Mouse (Mus musculus): Measurements from ENCODE around the gene Bcat2. TPM values are rescaled to one million over a fixed set of nuclear protein-coding genes. Genes with fewer than 3 reads are reported as not detected.
A peak's percentile ranks its signal among the peaks of the same experiment; 100 is the strongest.

The Bcat2 gene
- polyA plus RNA-seq, 1 experiment from 2014 or later = 25.0 TPM

DNA sequence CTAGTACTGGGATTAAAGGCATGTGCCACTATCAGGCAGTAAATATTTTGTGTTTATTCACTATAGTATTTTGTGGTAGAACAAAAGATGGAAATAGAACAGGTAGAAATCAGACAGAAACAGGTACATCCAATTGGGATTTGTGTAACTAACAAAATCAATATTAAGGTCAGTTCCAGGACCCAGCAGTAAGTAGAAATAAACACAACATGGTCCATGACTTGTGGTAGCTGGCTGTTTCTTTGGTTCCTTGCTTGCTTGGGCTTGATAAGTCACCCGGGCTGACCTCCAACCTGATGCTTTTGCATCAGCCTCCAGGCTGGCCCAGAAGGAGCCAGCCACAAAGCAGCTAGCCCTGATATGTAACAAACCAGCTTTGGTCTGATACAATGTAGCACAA lies 39.6 kb downstream of the Bcat2 start:
- 85% methylated on average over 1 of the region's 1 CpGs for WGBS
- Histone ChIP-seq H3K4me2 (ENCODE audit: low read length) (no peak overlapping the region), H3K27me3 (ENCODE audit: control insufficient read depth, insufficient read depth, low read depth, low read length) (no peaks in the 10 kb centered on the region), H3K9ac (ENCODE audit: low read depth, low read length) (no peak overlapping the region), H3K4me3 (ENCODE audit: low read depth, low read length) (no peak overlapping the region), H3K4me1 (ENCODE audit: control insufficient read depth, insufficient read depth, low read length) (no peaks in the 10 kb centered on the region), H3K27ac (ENCODE audit: low read length) (no peak overlapping the region), H3K36me3 (ENCODE audit: control insufficient read depth, insufficient read depth, low read length) (no peaks in the 10 kb centered on the region), H3K9me3 (replicated peaks; ENCODE audit: control insufficient read depth, low read length, poor library complexity, severe bottlenecking) (no peaks in the 10 kb centered on the region)
- ATAC-seq = no peak

DNA sequence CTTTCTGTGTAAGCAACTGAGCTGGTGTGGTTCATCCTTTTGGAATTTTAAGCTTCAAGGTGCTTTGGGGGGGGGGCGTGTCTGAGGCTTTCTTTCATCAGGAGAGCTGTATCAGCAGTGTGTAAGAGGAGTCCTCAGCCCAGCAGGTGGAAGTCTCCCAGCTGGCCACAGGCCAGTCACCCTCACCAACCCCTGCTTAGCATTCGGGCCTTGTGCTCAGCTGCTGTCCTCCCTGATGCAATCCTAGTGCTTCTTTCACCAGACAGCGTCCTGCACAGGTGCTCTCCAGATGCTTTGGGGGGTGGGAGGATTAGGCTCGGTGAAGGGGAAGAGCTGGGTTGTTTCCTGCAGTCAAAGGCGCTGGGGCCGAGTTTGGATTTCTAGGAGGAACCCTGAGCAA lies 46.3 kb downstream of the Bcat2 start:
- Histone ChIP-seq H3K4me2 (ENCODE audit: low read length) (no peak overlapping the region), H3K27ac (ENCODE audit: low read length) (no peak overlapping the region), H3K4me3 (ENCODE audit: low read depth, low read length) (no peak overlapping the region), H3K9me3 (replicated peaks; ENCODE audit: control insufficient read depth, low read length, poor library complexity, severe bottlenecking) (no peaks in the 10 kb centered on the region), H3K36me3 (ENCODE audit: control insufficient read depth, insufficient read depth, low read length) (no peaks in the 10 kb centered on the region), H3K9ac (ENCODE audit: low read depth, low read length) (no peak overlapping the region), H3K4me1 (ENCODE audit: control insufficient read depth, insufficient read depth, low read length) (no peaks in the 10 kb centered on the region), H3K27me3 (ENCODE audit: control insufficient read depth, insufficient read depth, low read depth, low read length) (peaks cover 19% of the 10 kb centered on the region)
- 17% methylated on average over 6 of the region's 6 CpGs for WGBS
- ATAC-seq = no peak

DNA sequence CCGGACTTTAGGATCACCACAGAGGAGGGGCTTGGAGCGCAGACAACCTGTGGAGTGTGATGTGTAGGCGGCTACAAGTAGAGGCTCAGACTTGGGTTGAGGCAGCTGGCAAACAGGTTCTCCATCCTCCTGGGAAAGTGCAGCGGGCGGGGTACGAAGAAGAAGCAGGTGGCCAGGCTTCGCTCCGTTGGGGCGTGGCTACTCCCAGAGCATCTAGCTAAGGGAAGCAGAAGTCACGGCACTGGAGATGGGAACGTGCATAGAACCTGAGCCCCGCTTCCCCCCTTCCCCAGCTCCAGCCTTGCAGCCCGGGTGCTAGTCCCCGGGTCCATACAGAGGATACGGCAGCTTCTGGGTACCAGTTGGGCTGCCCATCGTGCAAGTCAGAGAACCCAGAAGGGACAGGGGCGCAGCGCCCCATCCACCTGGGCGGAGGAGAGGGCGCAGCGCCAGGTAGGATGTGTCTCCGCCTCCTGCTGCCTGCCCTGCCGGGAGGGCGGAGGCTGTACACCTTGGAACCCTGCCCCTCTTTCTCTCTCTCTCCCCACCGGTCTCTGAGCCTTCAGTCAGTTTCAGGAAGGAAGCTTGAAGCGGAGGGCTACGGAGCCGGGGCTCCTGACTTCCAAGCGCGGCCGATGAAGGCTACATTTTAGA lies 47.2 kb downstream of the Bcat2 start, which contains the start of gene Fut1:
TSS of gene Fut1 (plus strand) at position 248 of the 654 bp plus-strand sequence.
- no peaks in the 10 kb centered on the region for H3K4me1 ChIP-seq (ENCODE audit: control insufficient read depth, insufficient read depth, low read length)
- no peaks in the 10 kb centered on the region for H3K9me3 ChIP-seq (replicated peaks; ENCODE audit: control insufficient read depth, low read length, poor library complexity, severe bottlenecking)
- no peak within 1 kb of the TSS for H3K27ac ChIP-seq (ENCODE audit: low read length)
- 9% methylated on average over 27 of the region's 31 CpGs for WGBS
- H3K4me3 ChIP-seq (ENCODE audit: low read depth, low read length) = peak within 1 kb of the TSS; percentile 18
- peaks cover 19% of the 10 kb centered on the region for H3K27me3 ChIP-seq (ENCODE audit: control insufficient read depth, insufficient read depth, low read depth, low read length)
- H3K36me3 ChIP-seq (ENCODE audit: control insufficient read depth, insufficient read depth, low read length) = no peaks in the 10 kb centered on the region
- ATAC-seq = no peak
- H3K4me2 ChIP-seq (ENCODE audit: low read length) = peak within 1 kb of the TSS; percentile 36
- H3K9ac ChIP-seq (ENCODE audit: low read depth, low read length) = peak within 1 kb of the TSS; percentile 42; the same call in 1 of the 2 replicates

DNA sequence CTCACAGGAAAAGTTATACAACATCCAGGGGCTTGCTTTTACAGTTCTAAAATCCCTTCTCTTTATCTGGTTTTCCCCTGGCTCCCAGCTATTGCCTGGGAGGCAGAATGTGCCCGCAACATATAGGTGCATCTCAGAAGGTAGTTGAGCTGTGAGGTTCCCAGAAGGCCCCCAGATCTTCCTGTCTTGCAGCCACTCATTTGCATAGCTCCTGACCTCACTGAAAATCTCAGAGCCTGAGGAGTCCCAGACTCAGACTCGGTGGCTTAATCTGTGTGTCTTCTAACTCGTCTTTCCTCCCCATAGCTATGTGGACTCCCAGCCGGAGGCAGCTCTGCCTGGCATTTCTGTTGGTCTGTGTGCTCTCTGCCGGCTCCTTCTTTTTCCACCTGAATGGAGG lies 48.4 kb downstream of the Bcat2 start:
- Histone ChIP-seq H3K4me3 (ENCODE audit: low read depth, low read length) (no peak overlapping the region), H3K9ac (ENCODE audit: low read depth, low read length) (no peak overlapping the region), H3K27ac (ENCODE audit: low read length) (no peak overlapping the region), H3K27me3 (ENCODE audit: control insufficient read depth, insufficient read depth, low read depth, low read length) (peaks cover 19% of the 10 kb centered on the region), H3K9me3 (replicated peaks; ENCODE audit: control insufficient read depth, low read length, poor library complexity, severe bottlenecking) (no peaks in the 10 kb centered on the region), H3K36me3 (ENCODE audit: control insufficient read depth, insufficient read depth, low read length) (no peaks in the 10 kb centered on the region), H3K4me1 (ENCODE audit: control insufficient read depth, insufficient read depth, low read length) (no peaks in the 10 kb centered on the region), H3K4me2 (ENCODE audit: low read length) (no peak overlapping the region)
- ATAC-seq = no peak
- 86% methylated on average over 5 of the region's 5 CpGs for WGBS

DNA sequence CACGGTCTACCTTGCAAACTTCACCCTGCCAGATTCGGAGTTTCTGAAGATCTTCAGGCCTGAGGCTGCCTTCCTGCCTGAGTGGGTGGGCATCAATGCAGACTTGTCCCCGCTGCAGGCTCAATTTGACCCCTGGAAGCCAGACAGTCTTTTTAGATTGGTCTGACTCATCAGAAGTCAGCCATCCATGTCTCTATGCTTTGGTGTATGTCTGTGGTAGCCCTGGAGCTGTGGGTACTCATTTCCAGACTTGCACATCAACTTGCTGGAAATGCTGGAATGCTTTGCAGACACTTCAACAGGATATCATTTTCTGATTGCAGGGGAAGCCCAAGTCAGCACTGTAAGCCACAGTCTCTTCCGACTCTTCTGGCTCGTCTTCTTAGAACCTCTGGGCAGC lies 49.6 kb downstream of the Bcat2 start:
- Histone ChIP-seq H3K27ac (ENCODE audit: low read length) (no peak overlapping the region), H3K27me3 (ENCODE audit: control insufficient read depth, insufficient read depth, low read depth, low read length) (peaks cover 19% of the 10 kb centered on the region), H3K4me3 (ENCODE audit: low read depth, low read length) (no peak overlapping the region), H3K4me2 (ENCODE audit: low read length) (no peak overlapping the region), H3K36me3 (ENCODE audit: control insufficient read depth, insufficient read depth, low read length) (no peaks in the 10 kb centered on the region), H3K4me1 (ENCODE audit: control insufficient read depth, insufficient read depth, low read length) (no peaks in the 10 kb centered on the region), H3K9ac (ENCODE audit: low read depth, low read length) (no peak overlapping the region), H3K9me3 (replicated peaks; ENCODE audit: control insufficient read depth, low read length, poor library complexity, severe bottlenecking) (no peaks in the 10 kb centered on the region)
- ATAC-seq = no peak
- 90% methylated on average over 5 of the region's 5 CpGs for WGBS

DNA sequence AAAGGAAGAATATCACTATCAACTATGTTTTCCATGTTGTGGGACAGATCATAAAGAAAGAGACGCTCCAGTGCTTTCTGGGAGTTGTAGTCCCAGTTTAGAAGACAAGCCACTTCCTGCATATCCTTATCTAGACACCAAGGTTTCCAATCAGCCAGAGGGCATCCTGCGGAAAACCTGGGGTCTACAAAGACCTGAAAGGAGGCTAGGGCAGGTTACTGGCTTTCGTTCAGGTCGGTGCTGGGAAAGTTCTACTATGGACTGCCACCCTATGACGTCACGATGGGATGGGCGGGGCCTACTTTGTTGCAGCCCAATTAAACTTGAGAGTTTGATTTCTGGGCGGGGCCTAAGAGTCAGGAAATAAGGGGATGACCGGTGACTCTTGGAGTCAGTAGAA lies 51.5 kb downstream of the Bcat2 start, which contains the start of gene Izumo1:
TSS of gene Izumo1 (plus strand) at position 369 of the 400 bp plus-strand sequence.
- H3K27ac ChIP-seq (ENCODE audit: low read length) = no peak within 1 kb of the TSS
- peaks cover 19% of the 10 kb centered on the region for H3K27me3 ChIP-seq (ENCODE audit: control insufficient read depth, insufficient read depth, low read depth, low read length)
- H3K9ac ChIP-seq (ENCODE audit: low read depth, low read length) = no peak within 1 kb of the TSS
- H3K4me1 ChIP-seq (ENCODE audit: control insufficient read depth, insufficient read depth, low read length) = no peaks in the 10 kb centered on the region
- H3K36me3 ChIP-seq (ENCODE audit: control insufficient read depth, insufficient read depth, low read length) = no peaks in the 10 kb centered on the region
- H3K9me3 ChIP-seq (replicated peaks; ENCODE audit: control insufficient read depth, low read length, poor library complexity, severe bottlenecking) = no peaks in the 10 kb centered on the region
- WGBS = 29% methylated on average over 9 of the region's 9 CpGs
- ATAC-seq = no peak
- no peak within 1 kb of the TSS; the same call in 1 of the 2 replicates for H3K4me2 ChIP-seq (ENCODE audit: low read length)
- no peak within 1 kb of the TSS for H3K4me3 ChIP-seq (ENCODE audit: low read depth, low read length)

DNA sequence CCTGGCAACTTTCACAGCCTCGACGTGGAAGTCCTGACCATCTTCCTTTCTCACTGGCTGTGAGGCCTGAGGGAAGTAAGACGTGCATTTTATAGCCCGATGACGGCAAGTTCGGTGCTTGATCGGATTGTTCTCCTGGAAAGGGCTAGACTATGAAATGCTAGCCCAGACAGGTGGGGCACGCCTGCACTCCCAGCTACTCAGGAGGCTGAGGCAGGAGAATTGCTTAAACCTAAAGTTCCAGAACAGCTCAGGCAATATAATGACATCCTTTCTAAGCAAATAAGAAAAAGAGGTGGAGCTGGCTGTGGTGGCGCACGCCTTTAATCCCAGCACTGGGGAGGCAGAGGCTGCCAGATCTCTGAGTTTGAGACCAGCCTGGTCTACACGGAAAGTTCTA lies 53.6 kb downstream of the Bcat2 start:
- peaks cover 4% of the 10 kb centered on the region for H3K27me3 ChIP-seq (ENCODE audit: control insufficient read depth, insufficient read depth, low read depth, low read length)
- H3K36me3 ChIP-seq (ENCODE audit: control insufficient read depth, insufficient read depth, low read length) = no peaks in the 10 kb centered on the region
- no peak overlapping the region for H3K4me3 ChIP-seq (ENCODE audit: low read depth, low read length)
- no peak overlapping the region for H3K4me2 ChIP-seq (ENCODE audit: low read length)
- no peak overlapping the region for H3K9ac ChIP-seq (ENCODE audit: low read depth, low read length)
- H3K9me3 ChIP-seq (replicated peaks; ENCODE audit: control insufficient read depth, low read length, poor library complexity, severe bottlenecking) = no peaks in the 10 kb centered on the region
- 93% methylated on average over 11 of the region's 11 CpGs for WGBS
- no peak overlapping the region for H3K27ac ChIP-seq (ENCODE audit: low read length)
- peaks cover 8% of the 10 kb centered on the region; the same call in 1 of the 2 replicates for H3K4me1 ChIP-seq (ENCODE audit: control insufficient read depth, insufficient read depth, low read length)
- no peak for ATAC-seq

DNA sequence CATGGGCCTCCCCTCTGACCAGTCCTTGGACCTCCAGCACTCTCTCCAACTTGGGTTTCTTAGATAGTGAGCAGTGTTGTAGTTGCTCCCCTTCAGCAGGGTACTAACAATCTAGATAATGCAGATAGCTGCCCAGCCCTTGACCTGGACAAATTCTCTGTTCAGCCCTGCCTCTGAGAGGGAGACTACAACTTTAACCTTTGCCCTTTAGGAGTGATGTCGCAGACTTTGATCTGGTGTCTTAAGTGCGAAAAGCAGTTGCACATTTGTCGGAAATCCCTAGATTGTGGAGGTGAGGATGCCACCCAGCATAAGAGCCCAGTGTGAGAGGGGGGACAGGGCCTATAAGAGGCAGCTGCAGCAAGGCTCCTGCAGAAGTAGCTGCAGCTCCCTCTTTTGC lies 54.8 kb downstream of the Bcat2 start:
- no peak for ATAC-seq
- WGBS = 90% methylated on average over 3 of the region's 3 CpGs
- H3K27ac ChIP-seq (ENCODE audit: low read length) = no peak overlapping the region

DNA sequence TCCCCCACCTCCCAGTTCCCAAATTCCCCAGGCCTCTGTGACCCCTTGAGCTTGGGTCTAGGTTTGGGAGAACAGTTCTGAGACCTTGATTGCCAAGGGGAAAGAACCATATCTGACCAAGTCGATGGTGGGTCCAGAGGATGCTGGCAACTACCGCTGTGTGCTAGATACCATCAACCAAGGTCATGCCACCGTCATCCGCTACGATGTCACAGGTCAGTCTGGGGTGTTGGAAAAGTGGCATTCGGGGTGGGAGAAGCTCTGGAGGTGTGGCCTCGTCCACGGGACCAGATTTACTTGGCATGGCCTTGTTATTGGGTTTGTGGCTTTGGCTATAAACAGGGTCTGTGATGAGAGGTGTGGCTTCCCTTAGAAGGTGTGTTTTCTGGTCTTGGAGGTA lies 55.5 kb downstream of the Bcat2 start:
- 87% methylated on average over 8 of the region's 8 CpGs for WGBS
- no peak overlapping the region for H3K27ac ChIP-seq (ENCODE audit: low read length)
- no peaks in the 10 kb centered on the region for H3K9me3 ChIP-seq (replicated peaks; ENCODE audit: control insufficient read depth, low read length, poor library complexity, severe bottlenecking)
- no peak for ATAC-seq
- no peaks in the 10 kb centered on the region for H3K27me3 ChIP-seq (ENCODE audit: control insufficient read depth, insufficient read depth, low read depth, low read length)
- no peak overlapping the region for H3K9ac ChIP-seq (ENCODE audit: low read depth, low read length)
- H3K4me2 ChIP-seq (ENCODE audit: low read length) = no peak overlapping the region
- H3K4me1 ChIP-seq (ENCODE audit: control insufficient read depth, insufficient read depth, low read length) = peaks cover 8% of the 10 kb centered on the region; the same call in 1 of the 2 replicates
- H3K36me3 ChIP-seq (ENCODE audit: control insufficient read depth, insufficient read depth, low read length) = no peaks in the 10 kb centered on the region
- H3K4me3 ChIP-seq (ENCODE audit: low read depth, low read length) = no peak overlapping the region

More for the DNA sequence above, 54.8 kb downstream of the Bcat2 start:
- H3K9me3 ChIP-seq (replicated peaks; ENCODE audit: control insufficient read depth, low read length, poor library complexity, severe bottlenecking) = no peaks in the 10 kb centered on the region
- no peak overlapping the region for H3K4me3 ChIP-seq (ENCODE audit: low read depth, low read length)
- H3K27me3 ChIP-seq (ENCODE audit: control insufficient read depth, insufficient read depth, low read depth, low read length) = no peaks in the 10 kb centered on the region; the same call in 1 of the 2 replicates
- H3K9ac ChIP-seq (ENCODE audit: low read depth, low read length) = no peak overlapping the region
- no peaks in the 10 kb centered on the region for H3K36me3 ChIP-seq (ENCODE audit: control insufficient read depth, insufficient read depth, low read length)
- no peak overlapping the region for H3K4me2 ChIP-seq (ENCODE audit: low read length)
- peaks cover 8% of the 10 kb centered on the region; the same call in 1 of the 2 replicates for H3K4me1 ChIP-seq (ENCODE audit: control insufficient read depth, insufficient read depth, low read length)
